Mouse (Mus musculus): ENCODE data around the gene Fam169b. TPM values are rescaled to one million over a fixed set of nuclear protein-coding genes. Genes with fewer than 3 reads are reported as not detected.
A peak's percentile ranks its signal among the peaks of the same experiment; 100 is the strongest.

Fam169b gene
- total and polyA plus RNA-seq, 2 experiments: 21.8 to 25.8 TPM

DNA sequence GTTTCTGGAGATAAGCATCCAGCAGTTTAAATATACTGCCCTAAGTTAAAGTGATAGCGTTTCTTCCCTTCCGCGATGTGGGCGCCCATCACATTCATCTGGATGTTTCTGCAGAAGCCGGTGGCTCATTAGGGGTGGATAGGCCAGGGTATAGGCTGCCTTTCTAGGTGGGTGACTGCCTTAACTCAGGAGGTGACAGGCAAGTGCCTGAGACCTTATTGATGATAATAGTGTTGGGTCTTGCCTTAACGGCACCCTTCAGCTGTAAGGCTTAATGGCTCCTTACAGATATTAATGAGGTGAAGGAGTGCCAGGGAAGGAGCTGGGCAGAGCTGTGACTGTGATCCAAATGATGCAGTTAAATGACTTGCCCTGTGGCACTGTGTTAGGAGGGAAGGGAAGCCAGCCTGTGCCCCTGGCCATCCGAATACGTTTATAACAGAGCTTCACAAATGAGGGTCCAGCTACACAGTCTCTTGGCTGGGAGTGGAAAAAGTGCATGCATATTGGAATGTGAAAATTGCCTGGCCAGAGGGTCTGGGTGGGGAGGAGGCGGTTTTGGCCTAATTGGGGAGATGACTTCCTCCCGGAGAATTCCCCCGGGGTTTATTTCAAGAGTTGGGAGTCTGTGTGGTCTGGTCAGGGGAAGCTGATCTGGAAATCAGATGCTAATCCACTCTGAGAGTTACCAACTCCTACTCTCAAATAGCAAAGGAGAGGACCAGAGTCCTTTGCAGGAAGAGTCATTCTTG lies 81.9 kb downstream of the Fam169b start:
- Histone ChIP-seq H3K79me2 (ENCODE audit: control insufficient read depth, insufficient read depth, low read length) (no peaks in the 10 kb centered on the region), H3K27me3 (ENCODE audit: control insufficient read depth, insufficient read depth, low read length) (no peaks in the 10 kb centered on the region), H3K27ac (replicated peaks; ENCODE audit: insufficient read depth, low read depth, low read length) (no peak overlapping the region), H3K9ac (ENCODE audit: low read depth, low read length) (no peak overlapping the region), H3K4me1 (ENCODE audit: control insufficient read depth, insufficient read depth, low read length) (no peaks in the 10 kb centered on the region), H3K4me3 (ENCODE audit: insufficient read depth, low read depth, low read length) (no peak overlapping the region), H3K36me3 (ENCODE audit: control insufficient read depth, insufficient read depth, low read length) (peaks cover 21% of the 10 kb centered on the region)
- no peak for DNase-seq (ENCODE audit: extremely low read depth, low read depth, low spot score)
- TF ChIP-seq CTCF (IDR thresholded peaks at IDR 0.05; ENCODE audit: low read depth, low read length): no peak
- no peak for TF ChIP-seq POLR2A (IDR thresholded peaks at IDR 0.05; ENCODE audit: extremely low read depth, insufficient read depth, low read length)
- 88% methylated on average over 11 of the region's 11 CpGs for whole genome bisulfite sequencing

- peak; percentile 45 for DNase-seq (ENCODE audit: extremely low read depth, low read depth, low spot score)
- Histone ChIP-seq H3K9ac (ENCODE audit: low read depth, low read length) (no peak overlapping the region), H3K4me1 (ENCODE audit: control insufficient read depth, insufficient read depth, low read length) (no peaks in the 10 kb centered on the region), H3K36me3 (ENCODE audit: control insufficient read depth, insufficient read depth, low read length) (peaks cover 30% of the 10 kb centered on the region), H3K27ac (replicated peaks; ENCODE audit: insufficient read depth, low read depth, low read length) (no peak overlapping the region), H3K79me2 (ENCODE audit: control insufficient read depth, insufficient read depth, low read length) (no peaks in the 10 kb centered on the region), H3K4me3 (ENCODE audit: insufficient read depth, low read depth, low read length) (no peak overlapping the region), H3K27me3 (ENCODE audit: control insufficient read depth, insufficient read depth, low read length) (no peaks in the 10 kb centered on the region)
- WGBS: 34% methylated on average over 7 of the region's 7 CpGs
- TF ChIP-seq CTCF (IDR thresholded peaks at IDR 0.05; ENCODE audit: low read depth, low read length) (peak; percentile 61), POLR2A (IDR thresholded peaks at IDR 0.05; ENCODE audit: extremely low read depth, insufficient read depth, low read length) (no peak)
Measured at GRCm38 (mm10) chr7:68357407-68357806, 83.8 kb downstream of the Fam169b start.

- WGBS: 86% methylated on average over 7 of the region's 7 CpGs
Measured at GRCm38 (mm10) chr7:68362609-68363008, 89.0 kb downstream of the Fam169b start.

GRCm38 (mm10) chr7:68365711-68366110 lies 92.1 kb downstream of the Fam169b start:
- 52% methylated on average over 9 of the region's 9 CpGs for WGBS
- Histone ChIP-seq H3K9ac (ENCODE audit: low read depth, low read length) (no peak overlapping the region), H3K4me3 (ENCODE audit: insufficient read depth, low read depth, low read length) (no peak overlapping the region), H3K79me2 (ENCODE audit: control insufficient read depth, insufficient read depth, low read length) (no peaks in the 10 kb centered on the region), H3K36me3 (ENCODE audit: control insufficient read depth, insufficient read depth, low read length) (peaks cover 20% of the 10 kb centered on the region), H3K27me3 (ENCODE audit: control insufficient read depth, insufficient read depth, low read length) (no peaks in the 10 kb centered on the region), H3K27ac (replicated peaks; ENCODE audit: insufficient read depth, low read depth, low read length) (no peak overlapping the region), H3K4me1 (ENCODE audit: control insufficient read depth, insufficient read depth, low read length) (no peaks in the 10 kb centered on the region)
- peak; percentile 50 for DNase-seq (ENCODE audit: extremely low read depth, low read depth, low spot score)
- TF ChIP-seq CTCF (IDR thresholded peaks at IDR 0.05; ENCODE audit: low read depth, low read length) (no peak), POLR2A (IDR thresholded peaks at IDR 0.05; ENCODE audit: extremely low read depth, insufficient read depth, low read length) (no peak)

More at GRCm38 (mm10) chr7:68362609-68363008, 89.0 kb downstream of the Fam169b start:
- Histone ChIP-seq H3K9ac (ENCODE audit: low read depth, low read length) (no peak overlapping the region), H3K27me3 (ENCODE audit: control insufficient read depth, insufficient read depth, low read length) (no peaks in the 10 kb centered on the region), H3K79me2 (ENCODE audit: control insufficient read depth, insufficient read depth, low read length) (no peaks in the 10 kb centered on the region), H3K4me3 (ENCODE audit: insufficient read depth, low read depth, low read length) (no peak overlapping the region), H3K27ac (replicated peaks; ENCODE audit: insufficient read depth, low read depth, low read length) (no peak overlapping the region), H3K36me3 (ENCODE audit: control insufficient read depth, insufficient read depth, low read length) (peaks cover 30% of the 10 kb centered on the region), H3K4me1 (ENCODE audit: control insufficient read depth, insufficient read depth, low read length) (no peaks in the 10 kb centered on the region)
- no peak for TF ChIP-seq POLR2A (IDR thresholded peaks at IDR 0.05; ENCODE audit: extremely low read depth, insufficient read depth, low read length)
- TF ChIP-seq CTCF (IDR thresholded peaks at IDR 0.05; ENCODE audit: low read depth, low read length): no peak
- DNase-seq (ENCODE audit: extremely low read depth, low read depth, low spot score): no peak

- WGBS: 79% methylated on average over 12 of the region's 12 CpGs
- no peaks in the 10 kb centered on the region for H3K79me2 ChIP-seq (ENCODE audit: control insufficient read depth, insufficient read depth, low read length)
Measured at GRCm38 (mm10) chr7:68368948-68369347, 95.3 kb downstream of the Fam169b start.

DNA sequence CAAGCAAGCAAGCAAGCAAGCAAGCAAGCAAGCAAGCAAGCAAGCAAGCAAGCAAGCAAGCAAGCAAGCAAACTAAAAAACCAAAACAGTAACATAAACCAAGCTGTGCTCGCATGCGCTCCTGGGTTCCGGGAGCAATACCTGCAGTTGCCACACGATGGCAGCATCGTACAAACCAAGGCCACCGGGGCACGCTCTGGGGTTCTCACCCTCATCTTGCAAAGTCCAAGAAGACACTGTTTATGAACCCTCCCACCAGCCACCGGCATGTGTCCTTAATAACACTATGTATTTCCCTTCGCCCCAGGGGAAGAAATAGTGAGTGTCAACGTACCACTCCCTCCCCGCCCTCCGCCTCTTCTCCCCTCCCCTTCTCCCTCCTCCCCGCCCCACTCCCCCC lies 96.1 kb downstream of the Fam169b start:
- Histone ChIP-seq H3K4me1 (ENCODE audit: control insufficient read depth, insufficient read depth, low read length) (no peaks in the 10 kb centered on the region), H3K27me3 (ENCODE audit: control insufficient read depth, insufficient read depth, low read length) (no peaks in the 10 kb centered on the region), H3K4me3 (ENCODE audit: insufficient read depth, low read depth, low read length) (no peak overlapping the region), H3K79me2 (ENCODE audit: control insufficient read depth, insufficient read depth, low read length) (no peaks in the 10 kb centered on the region), H3K9ac (ENCODE audit: low read depth, low read length) (no peak overlapping the region), H3K36me3 (ENCODE audit: control insufficient read depth, insufficient read depth, low read length) (no peaks in the 10 kb centered on the region), H3K27ac (replicated peaks; ENCODE audit: insufficient read depth, low read depth, low read length) (no peak overlapping the region)
- TF ChIP-seq CTCF (IDR thresholded peaks at IDR 0.05; ENCODE audit: low read depth, low read length) (peak; percentile 96), POLR2A (IDR thresholded peaks at IDR 0.05; ENCODE audit: extremely low read depth, insufficient read depth, low read length) (no peak)
- 2% methylated on average over 10 of the region's 13 CpGs for WGBS
- DNase-seq (ENCODE audit: extremely low read depth, low read depth, low spot score): peak; percentile 37

More at GRCm38 (mm10) chr7:68368948-68369347, 95.3 kb downstream of the Fam169b start:
- no peak for DNase-seq (ENCODE audit: extremely low read depth, low read depth, low spot score)
- Histone ChIP-seq H3K27me3 (ENCODE audit: control insufficient read depth, insufficient read depth, low read length) (no peaks in the 10 kb centered on the region), H3K27ac (replicated peaks; ENCODE audit: insufficient read depth, low read depth, low read length) (no peak overlapping the region), H3K4me1 (ENCODE audit: control insufficient read depth, insufficient read depth, low read length) (no peaks in the 10 kb centered on the region), H3K4me3 (ENCODE audit: insufficient read depth, low read depth, low read length) (no peak overlapping the region), H3K36me3 (ENCODE audit: control insufficient read depth, insufficient read depth, low read length) (peaks cover 3% of the 10 kb centered on the region; the same call in 1 of the 2 replicates), H3K9ac (ENCODE audit: low read depth, low read length) (no peak overlapping the region)
- TF ChIP-seq POLR2A (IDR thresholded peaks at IDR 0.05; ENCODE audit: extremely low read depth, insufficient read depth, low read length) (no peak), CTCF (IDR thresholded peaks at IDR 0.05; ENCODE audit: low read depth, low read length) (no peak)

Measured in liver, adult 2 months (tissue).